Mouse (Mus musculus): Measurements from ENCODE around the gene Eps15l1.

DNA sequence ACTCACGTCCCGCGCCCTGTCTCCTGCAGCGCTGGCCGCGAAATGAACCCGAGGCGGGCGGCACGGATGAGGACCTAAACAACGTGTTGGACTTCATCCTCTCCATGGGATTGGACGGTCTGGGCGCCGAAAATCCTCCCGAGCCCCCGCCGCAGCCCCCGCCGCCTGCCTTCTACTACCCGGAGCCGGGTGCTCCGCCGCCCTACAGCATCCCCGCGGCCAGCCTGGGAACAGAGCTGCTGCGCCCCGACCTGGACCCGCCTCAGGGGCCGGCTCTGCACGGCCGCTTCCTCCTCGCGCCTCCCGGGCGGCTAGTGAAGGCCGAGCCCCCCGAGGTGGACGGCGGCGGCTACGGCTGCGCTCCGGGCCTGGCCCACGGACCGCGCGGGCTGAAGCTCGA lies 101.9 kb downstream of the Eps15l1 start:
- no peak for TF ChIP-seq CTCF (IDR thresholded peaks at IDR 0.05; ENCODE audit: low read depth)
- TF ChIP-seq EP300 (IDR thresholded peaks at IDR 0.05; ENCODE audit: low read depth), result no peak

All from liver, embryonic 14.5 days (tissue).